Mouse (Mus musculus) MEL (cell line): ENCODE results near the gene Tubb4a. TPM values are rescaled to one million over a fixed set of nuclear protein-coding genes. Genes with fewer than 3 reads are reported as not detected.
A peak's percentile ranks its signal among the peaks of the same experiment; 100 is the strongest.

ENCODE experiments used
- DNase-seq: peaks from one replicate; pipeline ENCODE4 v3.0.0; 2011; ENCODE audit warnings: low read depth, low spot score
- H3K27ac ChIP-seq: 2 replicates; pipeline ENCODE4 v1.5.1; 2012; ENCODE audit warnings: low read depth, mild to moderate bottlenecking, control low read depth, low read length, moderate library complexity; ENCODE audit not compliant: control insufficient read depth
- H3K27me3 ChIP-seq, 2 experiments: fragments of 150-350 bp in 1 of 2; sonication (generic) in 1 of 2; 2 replicates each; pipeline ENCODE4 v1.6.1; 2012; ENCODE audit warnings: low read length in 2 of 2, mild to moderate bottlenecking in 2 of 2, improper control_type of control experiment in 1 of 2, moderate library complexity in 1 of 2; ENCODE audit not compliant: insufficient read depth in 2 of 2, control insufficient read depth in 1 of 2
- H3K36me3 ChIP-seq, 2 experiments: 2 replicates each; pipeline ENCODE4 v1.6.1; 2012 to 2014; ENCODE audit warnings: low read length in 2 of 2, improper control_type of control experiment in 1 of 2, inconsistent platforms in 1 of 2, mild to moderate bottlenecking in 1 of 2; ENCODE audit not compliant: insufficient read depth in 2 of 2, control insufficient read depth in 1 of 2
- H3K4me1 ChIP-seq, 2 experiments: fragments of 150-350 bp in 1 of 2; sonication (generic) in 1 of 2; 2 replicates each; pipeline ENCODE4 v1.6.1; 2012; ENCODE audit warnings: low read length in 2 of 2, improper control_type of control experiment in 1 of 2, mild to moderate bottlenecking in 1 of 2; ENCODE audit not compliant: insufficient read depth in 2 of 2, control insufficient read depth in 1 of 2
- H3K4me3 ChIP-seq, 2 experiments: fragments of 150-350 bp in 1 of 2; sonication (generic) in 1 of 2; 2 replicates each; pipeline ENCODE4 v1.5.1; 2012; ENCODE audit warnings: low read depth in 2 of 2, low read length in 2 of 2, mild to moderate bottlenecking in 2 of 2, moderate library complexity in 2 of 2, control low read depth in 1 of 2, improper control_type of control experiment in 1 of 2; ENCODE audit not compliant: control insufficient read depth in 1 of 2, insufficient read depth in 1 of 2
- H3K79me2 ChIP-seq: 2 replicates; pipeline ENCODE4 v1.6.1; 2012; ENCODE audit warnings: mild to moderate bottlenecking, low read length, moderate library complexity; ENCODE audit not compliant: control insufficient read depth, poor library complexity, insufficient read depth
- H3K9ac ChIP-seq: 2 replicates; pipeline ENCODE4 v1.6.1; 2012; ENCODE audit warnings: low read depth, mild to moderate bottlenecking, control low read depth, low read length, moderate library complexity; ENCODE audit not compliant: control insufficient read depth, poor library complexity, severe bottlenecking
- H3K9me3 ChIP-seq: fragments of 150-350 bp; sonication (generic); replicated peaks from 2 replicates; pipeline ENCODE4 v1.6.1; 2012; ENCODE audit warnings: mild to moderate bottlenecking, low read length, improper control_type of control experiment, moderate library complexity; ENCODE audit not compliant: insufficient read depth
- CHD1 ChIP-seq: IDR thresholded peaks from 2 replicates; pipeline ENCODE4 v1.6.1; 2012; ENCODE audit warnings: low read depth, mild to moderate bottlenecking, inconsistent platforms, low read length, improper control_type of control experiment
- CHD2 ChIP-seq: IDR thresholded peaks from 2 replicates; pipeline ENCODE4 v1.6.1; 2011; ENCODE audit warnings: low read length, improper control_type of control experiment
- E2F4 ChIP-seq: IDR thresholded peaks from 2 replicates; pipeline ENCODE4 v1.6.1; 2011; ENCODE audit warnings: low read depth, low read length, improper control_type of control experiment, borderline replicate concordance
- ELF1 ChIP-seq: IDR thresholded peaks from 2 replicates; pipeline ENCODE4 v1.6.1; 2014; ENCODE audit warnings: low read depth, mild to moderate bottlenecking, inconsistent platforms, low read length, improper control_type of control experiment, moderate library complexity
- EP300 ChIP-seq, 2 experiments: IDR thresholded peaks; 2 replicates each; pipeline ENCODE4 v1.6.1; 2011; ENCODE audit warnings: improper control_type of control experiment in 2 of 2, low read length in 2 of 2, low read depth in 1 of 2, mild to moderate bottlenecking in 1 of 2
- ETS1 ChIP-seq: IDR thresholded peaks from 2 replicates; pipeline ENCODE4 v1.6.1; 2012; ENCODE audit warnings: low read depth, mild to moderate bottlenecking, inconsistent platforms, low read length, improper control_type of control experiment, moderate library complexity
- GABPA ChIP-seq: IDR thresholded peaks from 2 replicates; pipeline ENCODE4 v1.6.1; 2012; ENCODE audit warnings: low read depth, mild to moderate bottlenecking, inconsistent platforms, low read length, improper control_type of control experiment, moderate library complexity
- GATA1 ChIP-seq: IDR thresholded peaks from 2 replicates; pipeline ENCODE4 v1.6.1; 2011; ENCODE audit warnings: low read depth, low read length, improper control_type of control experiment
- HCFC1 ChIP-seq: IDR thresholded peaks from 2 replicates; pipeline ENCODE4 v1.6.1; 2012; ENCODE audit warnings: low read depth, mild to moderate bottlenecking, inconsistent platforms, low read length, improper control_type of control experiment, moderate library complexity
- JUND ChIP-seq: IDR thresholded peaks from 2 replicates; pipeline ENCODE4 v1.6.1; 2011; ENCODE audit warnings: low read depth, mild to moderate bottlenecking, improper control_type of control experiment, low read length
- KAT2A ChIP-seq: conservative IDR thresholded peaks from 2 replicates; pipeline ENCODE4 v1.6.1; 2012; ENCODE audit warnings: low read depth, low read length, improper control_type of control experiment, inconsistent platforms
- MAX ChIP-seq: IDR thresholded peaks from 2 replicates; pipeline ENCODE4 v1.6.1; 2011; ENCODE audit warnings: low read length, improper control_type of control experiment
- MAZ ChIP-seq: IDR thresholded peaks from 2 replicates; pipeline ENCODE4 v1.6.1; 2012; ENCODE audit warnings: low read depth, mild to moderate bottlenecking, inconsistent platforms, low read length, improper control_type of control experiment
- MEF2A ChIP-seq: IDR thresholded peaks from 2 replicates; pipeline ENCODE4 v1.6.1; 2014; ENCODE audit warnings: low read depth, mild to moderate bottlenecking, inconsistent platforms, low read length, improper control_type of control experiment; ENCODE audit not compliant: poor library complexity, insufficient replicate concordance, severe bottlenecking; ENCODE audit errors: extremely low read depth
- MYB ChIP-seq: IDR thresholded peaks from 2 replicates; pipeline ENCODE4 v1.6.1; 2011; ENCODE audit warnings: mild to moderate bottlenecking, low read depth, low read length, improper control_type of control experiment
- NELFE ChIP-seq: IDR thresholded peaks from 2 replicates; pipeline ENCODE4 v1.6.1; 2011; ENCODE audit warnings: low read depth, low read length, improper control_type of control experiment
- NRF1 ChIP-seq: IDR thresholded peaks from 2 replicates; pipeline ENCODE4 v1.6.1; 2014; ENCODE audit warnings: low read depth, mild to moderate bottlenecking, inconsistent platforms, low read length, improper control_type of control experiment, moderate library complexity; ENCODE audit not compliant: poor library complexity, insufficient read depth, severe bottlenecking
- POLR2A ChIP-seq, 2 experiments: IDR thresholded peaks; 2 replicates each; pipeline ENCODE4 v1.6.1; 2011 to 2012; ENCODE audit warnings: low read length in 2 of 2, mild to moderate bottlenecking in 2 of 2, control low read depth in 1 of 2, improper control_type of control experiment in 1 of 2, low read depth in 1 of 2, moderate library complexity in 1 of 2; ENCODE audit not compliant: control insufficient read depth in 1 of 2, insufficient read depth in 1 of 2, poor library complexity in 1 of 2
- POLR2AphosphoS2 ChIP-seq: IDR thresholded peaks from 2 replicates; pipeline ENCODE4 v1.6.1; 2011; ENCODE audit warnings: low read length, improper control_type of control experiment
- POLR2AphosphoS5 ChIP-seq: IDR thresholded peaks from 2 replicates; pipeline ENCODE4 v1.6.1; 2012; ENCODE audit warnings: low read depth, borderline replicate concordance, mild to moderate bottlenecking, inconsistent platforms, low read length, moderate library complexity, mixed read lengths
- RAD21 ChIP-seq: IDR thresholded peaks from 2 replicates; pipeline ENCODE4 v1.6.1; 2011; ENCODE audit warnings: mild to moderate bottlenecking, low read depth, low read length, improper control_type of control experiment
- RCOR1 ChIP-seq: IDR thresholded peaks from 2 replicates; pipeline ENCODE4 v1.6.1; 2012; ENCODE audit warnings: low read depth, mild to moderate bottlenecking, inconsistent platforms, low read length, improper control_type of control experiment
- SIN3A ChIP-seq: IDR thresholded peaks from 2 replicates; pipeline ENCODE4 v1.6.1; 2012; ENCODE audit warnings: low read length, improper control_type of control experiment, inconsistent platforms
- TBP ChIP-seq: IDR thresholded peaks from 2 replicates; pipeline ENCODE4 v1.8.0; 2011; ENCODE audit warnings: low read depth, low read length, improper control_type of control experiment
- TCF12 ChIP-seq: IDR thresholded peaks from 2 replicates; pipeline ENCODE4 v1.6.1; 2014; ENCODE audit warnings: low read depth, mild to moderate bottlenecking, inconsistent platforms, low read length, improper control_type of control experiment, moderate library complexity
- USF1 ChIP-seq: IDR thresholded peaks from 2 replicates; pipeline ENCODE4 v1.6.1; 2014; ENCODE audit warnings: low read depth, mild to moderate bottlenecking, inconsistent platforms, low read length, improper control_type of control experiment, moderate library complexity
- USF2 ChIP-seq, 2 experiments: IDR thresholded peaks; 2 replicates each; pipeline ENCODE4 v1.6.1; 2011 to 2012; ENCODE audit warnings: improper control_type of control experiment in 2 of 2, low read length in 2 of 2, borderline replicate concordance in 1 of 2, inconsistent platforms in 1 of 2, low read depth in 1 of 2, mild to moderate bottlenecking in 1 of 2; ENCODE audit not compliant: insufficient read depth in 1 of 2
- ZNF384 ChIP-seq: IDR thresholded peaks from 2 replicates; pipeline ENCODE4 v1.6.1; 2012; ENCODE audit warnings: low read depth, mild to moderate bottlenecking, inconsistent platforms, low read length, improper control_type of control experiment
- polyA plus RNA-seq, 2 experiments: library from polyadenylated mRNA; stranded (reverse) in 1 of 2; unstranded in 1 of 2; fragments of >175 nt in 1 of 2; fragments of >200 nt in 1 of 2; gene quantifications; 2 replicates each; pipeline versions ENCODE4 v1.2.1 to v1.2.4; 2012; ENCODE audit warnings: low replicate concordance in 2 of 2, low read depth in 1 of 2; ENCODE audit not compliant: insufficient read length in 2 of 2, insufficient read depth in 1 of 2, missing spikeins in 1 of 2
- total RNA-seq: library from RNA; depleted of rRNA; stranded (reverse); fragments of 300-350 nt; gene quantifications from 2 replicates; pipeline ENCODE4 v1.2.3, GENCODE M21; 2012

Gene Tubb4a
- total and polyA plus RNA-seq, 3 experiments = 0.35 to 6.4 TPM; not detected in 1

- Histone ChIP-seq H3K9me3 (no peaks in the 10 kb centered on the region), H3K27me3 (no peaks in the 10 kb centered on the region), H3K4me3 (peak overlapping the region; percentile 37 to 59), H3K36me3 (peaks cover 2 to 10% of the 10 kb centered on the region in 2 experiments; a peak in 3 of 4 replicates), H3K9ac (peak overlapping the region; percentile 83), H3K27ac (peak overlapping the region; percentile 68), H3K4me1 (peaks cover 0 to 18% of the 10 kb centered on the region in 2 experiments; a peak in 2 of 4 replicates), H3K79me2 (peaks cover 38% of the 10 kb centered on the region)
- no peak for TF ChIP-seq MYB
- peak; percentile 62 to 96 for TF ChIP-seq POLR2A (IDR thresholded peaks at IDR 0.05; ENCODE audit: control insufficient read depth in 1 of 2, insufficient read depth in 1 of 2, low read depth in 1 of 2, low read length in 2 of 2, poor library complexity in 1 of 2)
- peak; percentile 93 for TF ChIP-seq CHD2
- TF ChIP-seq RCOR1 = no peak
- no peak for TF ChIP-seq RAD21
- peak; percentile 49 for TF ChIP-seq GATA1
- no peak for TF ChIP-seq E2F4
- TF ChIP-seq NRF1 = peak; percentile 59
- no peak for TF ChIP-seq EP300 (IDR thresholded peaks at IDR 0.05; ENCODE audit: low read depth in 1 of 2, low read length in 2 of 2)
- TF ChIP-seq USF1 = peak; percentile 100
- TF ChIP-seq JUND = no peak; the same call in 1 of the 2 replicates
- no peak for TF ChIP-seq ETS1
- TF ChIP-seq TBP = peak; percentile 88
- peak; percentile 84; the same call in 1 of the 2 replicates for TF ChIP-seq POLR2AphosphoS5
- no peak for TF ChIP-seq GABPA
- peak; percentile 66; the same call in 1 of the 2 replicates for TF ChIP-seq ELF1
- peak; percentile 88 to 91 for TF ChIP-seq USF2 (IDR thresholded peaks at IDR 0.05; ENCODE audit: borderline replicate concordance in 1 of 2, insufficient read depth in 1 of 2, low read depth in 1 of 2, low read length in 2 of 2)
- 0 out of 2 replicates have a peak, but pooled peaks have one; percentile 34 for TF ChIP-seq SIN3A
- TF ChIP-seq NELFE = peak; percentile 76
- peak; percentile 59 for TF ChIP-seq HCFC1
- TF ChIP-seq TCF12 = peak; percentile 46; the same call in 1 of the 2 replicates
- TF ChIP-seq MAX = peak; percentile 94
- peak; percentile 22; the same call in 1 of the 2 replicates for TF ChIP-seq KAT2A
- TF ChIP-seq ZNF384 = no peak
- TF ChIP-seq POLR2AphosphoS2 = peak; percentile 83; the same call in 1 of the 2 replicates
- TF ChIP-seq MEF2A = no peak
- no peak for TF ChIP-seq CHD1
- TF ChIP-seq MAZ = no peak
- DNase-seq = peak; percentile 100
Observed at GRCm38 (mm10) chr17:57031661-57032420, 55.7 kb downstream of the Tubb4a start.
